Mouse (Mus musculus) kidney, postnatal 36 days (tissue): Measurements from ENCODE around the gene Pdia5.

Experiments
- DNase-seq, 2 experiments: peaks; one replicate each; pipeline ENCODE4 v3.0.0; 2021 to 2022; ENCODE audit warnings: mixed read lengths in 2 of 2

The Pdia5 gene

DNA sequence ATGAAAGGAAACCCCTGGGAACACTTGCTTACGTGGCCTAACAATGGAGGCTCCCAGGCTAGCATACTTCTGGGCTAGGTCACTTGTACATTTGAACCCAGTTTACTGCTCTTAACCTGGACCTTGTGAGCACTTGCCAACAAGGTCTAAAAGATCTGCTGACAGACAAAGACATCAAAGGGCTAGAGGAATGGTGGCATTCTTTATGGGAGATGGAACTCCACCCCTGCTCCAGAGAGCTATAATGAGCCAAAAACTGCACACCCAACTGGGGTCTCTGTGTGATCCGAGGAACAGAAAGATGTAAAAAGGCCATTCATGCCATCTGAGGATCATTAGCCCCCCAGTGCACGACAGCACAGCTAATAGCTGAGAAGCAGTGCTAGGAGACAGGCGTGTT, 6.6 kb downstream of the Pdia5 start:
- DNase-seq: no peak

DNA sequence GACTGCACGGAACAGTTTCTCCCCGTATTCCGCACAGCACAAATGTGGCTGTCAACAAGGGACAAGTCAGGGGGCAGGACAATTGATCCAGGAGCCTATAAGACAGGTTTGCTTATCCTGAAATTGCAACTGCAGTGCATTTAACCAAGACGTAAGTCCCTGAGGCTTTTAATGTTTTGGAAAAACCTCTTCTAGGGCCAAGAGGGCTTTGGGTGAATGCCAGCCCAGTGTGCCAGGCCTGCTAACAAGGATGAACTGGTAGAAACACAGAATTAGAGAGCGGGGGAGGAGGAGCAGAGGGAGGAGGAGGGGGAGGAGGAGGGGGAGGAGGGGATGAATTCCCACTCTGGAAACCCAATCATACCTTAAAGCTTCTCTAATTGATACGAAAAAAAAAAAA, 11.4 kb downstream of the Pdia5 start:
- DNase-seq: peak in 1 of 2 experiments; percentile 45

DNA sequence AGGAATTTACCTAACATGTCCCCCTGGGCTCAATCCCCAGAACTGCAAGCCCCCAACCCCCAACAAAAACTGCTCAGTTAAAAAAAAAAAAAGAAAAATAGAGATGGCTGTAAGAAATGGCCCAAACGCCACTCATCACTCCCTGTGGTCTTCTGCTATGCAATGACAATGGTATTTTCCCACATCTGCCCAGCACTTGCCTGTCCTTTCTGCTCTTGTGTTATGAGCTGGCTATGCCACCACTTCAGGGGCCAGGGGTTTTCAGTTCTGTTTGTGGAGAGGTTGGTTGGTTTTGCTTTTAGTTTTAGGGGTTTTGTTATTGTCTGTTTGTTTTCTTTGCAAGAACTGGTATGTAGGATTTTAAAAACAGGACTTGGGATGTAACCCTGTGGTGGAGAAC, 13.4 kb downstream of the Pdia5 start:
- DNase-seq: no peak

DNA sequence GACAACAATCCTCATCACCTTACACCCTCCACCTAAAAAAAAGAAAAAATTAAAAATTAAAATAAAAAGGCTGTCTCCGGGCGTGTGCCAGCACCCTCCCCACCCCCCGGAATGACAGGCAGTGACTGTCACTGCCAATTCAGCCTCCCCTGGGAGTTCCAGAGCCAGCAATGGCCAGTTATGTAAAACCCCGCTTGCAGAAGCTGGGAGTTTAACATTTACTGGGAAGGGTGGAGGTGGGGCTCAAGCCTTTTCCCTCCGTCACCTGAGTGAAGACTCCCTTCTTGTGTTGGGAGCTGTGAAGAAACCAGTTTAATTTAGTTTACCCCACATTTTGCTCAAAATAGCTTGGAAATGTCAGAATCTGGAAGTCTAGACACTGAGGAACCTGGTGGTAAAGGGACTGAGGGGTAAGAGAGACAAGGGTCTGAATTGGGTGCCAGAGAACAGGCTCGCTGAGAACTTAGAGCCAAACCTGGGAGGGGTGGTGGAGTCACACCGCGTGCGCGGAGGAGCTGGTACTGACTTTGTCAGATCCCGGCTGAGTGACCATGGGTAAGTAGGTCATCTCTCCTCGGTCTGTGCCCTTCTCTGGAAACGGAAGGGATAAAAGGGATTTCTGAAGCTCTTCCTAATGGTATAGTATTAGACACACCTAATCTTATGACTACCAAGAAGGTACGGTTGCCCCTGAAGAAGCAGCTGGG, 18.0 kb downstream of the Pdia5 start:
- peak; percentile 42 to 47 for DNase-seq

DNA sequence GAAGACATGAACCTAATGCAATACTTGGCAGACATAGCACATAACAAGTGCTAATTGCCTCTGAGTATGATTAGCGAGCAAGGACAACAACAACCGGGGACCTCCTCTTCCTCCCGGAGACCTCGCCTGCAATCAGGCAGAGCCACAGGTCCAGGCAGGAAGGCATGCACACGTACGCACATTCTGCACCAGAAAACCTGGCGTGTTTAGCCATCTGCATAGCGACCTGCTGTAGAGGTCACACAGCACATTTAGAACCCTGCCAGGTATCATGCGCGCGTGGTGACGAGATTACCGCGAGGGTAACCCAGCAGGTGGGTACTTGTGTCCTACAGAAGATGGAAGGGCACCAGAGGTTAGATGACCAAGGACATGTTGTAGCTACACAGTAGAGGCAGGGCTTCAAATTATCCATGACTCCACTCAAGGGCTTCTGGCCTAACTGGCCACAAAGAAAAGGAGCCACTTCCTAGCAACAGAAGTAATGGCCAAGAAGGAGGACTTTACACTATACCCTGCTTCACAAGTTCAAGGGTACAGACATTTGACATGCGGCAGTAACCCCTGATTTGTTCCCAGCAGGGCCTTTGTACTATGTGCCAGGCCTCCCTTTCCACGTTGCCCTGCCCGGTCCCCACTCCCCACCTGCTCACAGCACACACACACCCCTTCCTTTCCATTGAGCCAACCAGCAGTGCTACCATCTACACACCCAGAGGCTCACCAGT, 18.7 kb downstream of the Pdia5 start:
- no peak for DNase-seq

DNA sequence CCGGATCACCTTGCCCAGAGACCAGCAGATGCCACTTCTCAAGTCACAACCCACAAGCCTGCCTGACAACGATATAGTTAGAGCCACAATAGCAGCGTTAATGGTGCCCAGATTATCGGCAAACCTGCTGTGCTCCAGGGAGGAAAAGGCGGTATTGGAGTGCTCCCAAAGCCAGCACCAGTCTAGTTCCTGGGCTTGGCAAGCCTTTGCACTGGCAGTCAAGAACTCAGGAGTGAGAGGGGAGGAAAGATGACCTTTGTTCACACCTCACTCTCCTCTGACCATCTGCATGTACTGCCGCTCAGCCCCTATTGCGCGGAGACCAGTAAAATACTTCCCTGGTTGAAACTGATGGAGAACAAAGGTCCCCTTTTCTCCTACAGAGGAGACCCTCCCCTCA, 19.7 kb downstream of the Pdia5 start:
- DNase-seq: peak; percentile 43 to 55

DNA sequence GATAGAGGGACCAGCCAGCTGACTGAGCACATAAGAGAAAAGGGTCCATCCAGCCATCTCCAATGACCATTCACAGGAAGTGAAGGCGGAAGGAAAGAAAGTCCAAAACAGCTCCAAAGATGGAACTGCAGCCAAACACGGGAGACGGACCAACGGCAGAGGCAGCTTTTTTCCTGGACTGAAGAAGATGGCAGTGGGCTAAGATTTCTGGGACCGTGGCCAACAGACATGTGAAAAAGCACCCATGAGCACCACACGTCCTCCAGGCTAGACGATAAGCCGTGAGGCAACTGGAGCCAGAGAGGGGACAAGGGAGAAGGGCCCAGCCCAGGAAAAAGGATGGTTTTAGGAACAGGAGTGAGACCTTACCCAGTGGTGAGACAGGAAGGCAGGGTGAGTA, 20.6 kb downstream of the Pdia5 start:
- DNase-seq: peak in 1 of 2 experiments; percentile 45

DNA sequence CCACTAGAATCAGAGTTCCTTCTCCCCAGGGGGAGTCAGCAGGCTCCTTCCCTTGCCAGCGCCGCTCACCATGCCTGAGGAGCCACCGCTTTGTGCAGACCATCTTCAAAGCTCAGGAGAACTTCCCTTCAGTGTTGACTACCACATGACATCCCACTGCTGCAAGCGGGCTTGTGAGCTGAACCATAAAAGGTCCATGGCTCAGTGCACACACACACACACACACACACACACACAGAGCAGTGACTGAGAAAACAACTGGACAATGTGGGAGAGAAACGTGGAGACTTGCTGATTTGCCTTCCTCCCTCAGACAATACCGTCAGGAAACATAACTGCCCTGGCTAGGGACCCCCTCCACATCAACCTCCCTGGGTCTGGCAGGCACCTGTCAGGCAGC, 21.7 kb downstream of the Pdia5 start:
- peak; percentile 52 to 65 for DNase-seq

DNA sequence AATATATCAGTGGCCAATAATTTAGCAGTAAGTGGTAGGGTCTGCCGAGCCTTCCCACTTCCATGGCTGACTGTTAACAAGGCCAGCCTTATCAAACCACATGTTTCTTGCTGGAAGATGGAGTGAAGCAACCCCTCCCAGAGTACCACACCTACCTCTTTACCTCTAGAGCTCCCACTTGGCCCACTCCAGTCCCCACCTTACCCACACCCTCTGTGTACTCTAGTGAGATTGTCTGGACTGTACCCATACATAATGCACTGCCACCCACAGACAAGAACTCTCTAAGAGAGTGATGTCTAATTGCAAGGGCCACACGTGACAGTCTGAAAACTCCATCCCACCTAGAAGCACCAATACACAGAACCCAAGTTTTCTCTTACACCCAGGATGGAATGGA, 23.6 kb downstream of the Pdia5 start:
- DNase-seq: no peak

DNA sequence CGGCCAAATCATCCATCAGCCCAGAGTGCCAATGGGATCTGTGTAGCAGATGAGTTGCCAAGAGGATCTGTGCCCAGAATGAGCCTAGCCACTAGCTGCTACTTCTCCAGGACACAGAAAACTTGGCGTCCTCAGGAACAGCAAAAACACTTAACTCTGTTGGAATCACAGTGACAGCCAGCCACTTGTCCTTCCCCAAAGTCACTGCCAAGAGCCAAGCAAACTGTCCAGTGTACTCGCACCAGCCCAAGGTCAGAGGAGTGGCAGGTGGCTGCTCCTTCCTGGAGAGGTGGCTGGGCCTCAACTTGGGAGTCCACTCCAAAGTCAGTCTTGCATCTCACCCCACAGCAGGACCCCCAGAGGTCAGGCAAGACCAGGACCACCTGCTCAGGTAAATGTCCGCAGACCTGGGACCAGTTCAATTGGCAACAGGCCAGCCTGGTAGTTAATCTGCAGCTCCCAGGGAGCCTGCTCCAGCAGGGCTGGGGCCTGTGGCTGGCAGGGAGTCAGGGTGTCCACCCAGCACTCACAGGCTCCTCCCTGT, 24.8 kb downstream of the Pdia5 start:
- DNase-seq: peak; percentile 57 to 77

DNA sequence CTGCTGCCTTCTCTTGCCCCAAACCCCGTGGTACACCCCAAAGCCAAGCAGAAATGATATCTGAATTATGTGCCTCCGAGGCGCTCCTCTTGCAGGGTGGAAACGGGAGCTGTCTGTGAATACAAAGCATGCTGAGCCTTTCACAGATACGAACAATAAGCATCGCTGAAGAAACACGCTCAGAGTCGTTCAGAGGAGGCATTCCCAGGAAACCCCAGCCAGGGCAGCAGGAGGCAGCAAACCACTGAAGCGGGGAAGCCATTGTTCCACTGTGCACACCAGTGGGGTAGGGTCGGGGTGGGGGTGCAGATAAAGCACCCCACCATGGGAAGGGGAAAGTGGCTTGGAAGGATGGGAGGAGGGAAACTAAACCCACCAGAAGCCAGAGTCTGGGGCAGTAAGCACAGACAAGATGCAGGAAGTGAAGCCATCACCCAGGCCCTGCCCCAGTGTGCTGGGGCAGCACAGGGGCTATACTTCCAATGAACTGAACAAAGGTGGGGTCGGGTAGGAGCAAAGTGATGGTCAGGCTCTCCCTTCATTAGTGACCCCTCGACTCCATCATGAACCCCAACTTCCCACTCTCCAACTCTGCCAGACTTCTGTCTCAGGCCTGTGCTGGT, 25.9 kb downstream of the Pdia5 start:
- no peak for DNase-seq

DNA sequence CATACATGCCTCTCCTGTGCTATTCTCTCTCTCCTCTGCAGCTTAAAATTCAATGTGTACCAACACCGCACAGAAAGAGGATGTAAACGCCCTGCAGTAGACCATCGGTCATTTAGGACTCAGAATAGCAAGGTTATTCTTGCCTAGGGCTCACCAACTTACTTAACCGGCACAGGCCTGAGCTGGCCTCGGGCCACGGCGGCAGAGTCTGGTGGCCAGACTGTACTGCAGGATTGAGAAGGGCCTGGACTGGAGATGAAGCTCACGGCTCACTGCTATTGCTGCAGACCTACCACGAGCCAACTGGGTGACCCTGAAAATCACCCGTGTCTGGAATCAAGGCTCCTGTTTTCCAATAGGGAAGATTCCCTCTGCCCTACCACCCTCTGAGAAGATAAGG, 27.0 kb downstream of the Pdia5 start:
- no peak for DNase-seq

DNA sequence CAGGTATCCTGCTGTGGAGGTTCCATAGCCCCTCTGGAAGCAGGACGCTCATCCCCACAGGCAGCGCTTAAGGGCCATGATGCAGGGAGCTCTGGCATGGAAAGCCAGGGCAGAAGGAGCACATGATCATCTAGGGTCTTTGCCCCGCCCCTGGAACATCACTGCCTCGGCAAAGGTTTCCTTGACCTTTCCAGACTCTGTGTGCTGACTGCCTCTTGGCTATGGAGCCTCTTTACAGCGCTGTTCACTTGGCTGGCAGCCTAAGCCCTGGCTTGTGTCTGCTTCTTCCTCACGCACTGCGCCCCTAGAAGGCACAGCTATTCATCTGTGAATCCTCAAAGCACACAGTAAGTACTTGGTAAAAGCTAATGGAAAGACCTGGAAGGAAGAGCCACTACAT, 27.7 kb downstream of the Pdia5 start:
- DNase-seq: no peak

DNA sequence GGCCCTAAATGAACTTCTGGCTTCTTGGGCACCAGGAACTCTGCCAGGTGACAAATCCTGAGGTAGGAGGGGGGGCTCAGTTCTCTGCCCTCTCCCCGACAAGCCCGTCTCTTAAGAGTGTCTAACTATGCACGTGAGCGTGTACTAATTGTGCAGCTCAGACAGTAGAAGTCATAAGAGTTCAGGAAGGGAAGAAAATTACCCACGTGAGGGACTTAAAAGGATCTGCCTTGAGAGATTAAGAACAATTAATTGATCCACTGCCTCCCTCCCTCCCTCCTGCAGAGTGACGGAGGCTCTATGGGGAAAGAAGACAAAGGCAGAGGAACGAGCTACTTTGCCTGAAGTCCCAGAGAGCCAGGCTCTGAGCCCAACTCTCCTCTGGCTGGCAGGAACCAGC, 31.1 kb downstream of the Pdia5 start:
- no peak for DNase-seq

DNA sequence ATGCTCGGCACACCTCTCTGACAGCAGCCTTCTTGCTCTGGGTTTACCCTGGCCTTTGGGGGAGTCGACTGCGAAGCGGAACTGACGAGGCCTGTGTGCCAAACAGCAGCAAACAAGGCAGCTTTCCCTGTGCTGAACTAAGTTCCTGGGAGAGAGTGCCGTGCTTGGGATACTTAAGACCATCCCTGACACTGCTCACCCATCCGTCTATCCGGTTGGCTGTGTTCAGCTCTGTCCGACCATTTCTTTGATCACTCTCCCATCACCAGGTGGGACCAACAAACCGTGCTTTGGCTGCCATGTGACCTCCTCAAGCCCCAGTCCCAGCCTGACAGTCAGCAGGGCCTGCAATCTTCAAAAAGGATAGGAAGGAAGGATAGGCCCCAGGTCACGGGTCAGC, 32.4 kb downstream of the Pdia5 start:
- DNase-seq: no peak

DNA sequence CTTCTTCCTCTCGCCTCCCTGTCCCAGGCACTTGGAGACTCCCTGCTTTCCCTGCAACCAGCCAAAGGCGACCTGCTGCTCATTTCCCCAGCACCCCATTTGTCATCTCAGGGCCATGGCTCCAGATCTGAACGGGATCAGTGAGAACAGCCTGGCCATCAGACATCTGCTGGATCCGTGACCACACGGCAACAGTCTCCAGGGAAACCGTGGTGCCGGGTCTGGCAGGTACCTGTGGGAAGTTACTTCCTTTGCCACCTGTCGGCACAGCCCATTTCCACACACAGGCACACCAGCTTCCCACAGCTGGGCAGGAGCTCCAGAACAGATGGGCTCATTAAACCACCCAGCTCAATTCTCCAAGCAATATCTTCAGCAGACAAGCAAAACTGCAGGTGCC, 33.2 kb downstream of the Pdia5 start:
- DNase-seq: no peak

DNA sequence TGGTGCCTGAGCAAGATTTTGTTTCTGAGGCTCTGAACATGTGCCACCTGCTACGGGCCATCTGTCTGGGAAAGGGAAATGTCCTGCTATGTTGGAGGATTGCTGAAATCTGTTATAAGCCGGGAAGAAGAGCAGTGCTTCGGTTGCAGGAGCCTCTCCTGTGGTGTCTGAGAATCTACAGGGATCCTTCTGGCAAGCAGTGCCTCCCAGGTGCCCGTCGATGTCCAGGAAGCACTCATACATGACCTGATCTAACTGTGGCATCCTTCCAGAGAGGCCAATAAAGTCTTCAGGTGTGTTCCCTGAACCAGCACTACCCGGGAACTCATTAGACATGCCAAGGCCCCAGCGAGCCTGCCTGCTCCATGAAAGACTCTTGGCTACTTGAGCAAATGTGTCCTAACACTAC, 33.7 kb downstream of the Pdia5 start:
- DNase-seq: peak; percentile 31 to 38

DNA sequence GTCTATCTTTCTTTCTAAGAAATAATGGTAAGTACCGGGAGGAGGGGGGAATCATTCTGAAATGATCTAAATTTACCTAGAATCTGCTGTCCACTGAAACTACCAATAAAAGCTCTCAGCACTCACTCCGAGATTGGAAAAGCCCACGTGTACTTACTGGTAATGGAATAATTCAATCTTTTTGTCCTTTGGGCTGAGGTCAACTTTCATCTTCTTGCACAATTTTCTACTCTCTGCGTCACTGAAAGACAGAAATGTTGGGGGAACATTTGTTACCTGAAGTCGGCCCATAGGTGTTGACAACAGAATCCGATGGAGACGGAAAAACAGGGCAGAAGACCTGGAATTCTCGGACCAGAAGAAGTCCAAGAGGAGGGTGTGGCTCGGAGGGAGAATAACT, 34.4 kb downstream of the Pdia5 start:
- DNase-seq: no peak

DNA sequence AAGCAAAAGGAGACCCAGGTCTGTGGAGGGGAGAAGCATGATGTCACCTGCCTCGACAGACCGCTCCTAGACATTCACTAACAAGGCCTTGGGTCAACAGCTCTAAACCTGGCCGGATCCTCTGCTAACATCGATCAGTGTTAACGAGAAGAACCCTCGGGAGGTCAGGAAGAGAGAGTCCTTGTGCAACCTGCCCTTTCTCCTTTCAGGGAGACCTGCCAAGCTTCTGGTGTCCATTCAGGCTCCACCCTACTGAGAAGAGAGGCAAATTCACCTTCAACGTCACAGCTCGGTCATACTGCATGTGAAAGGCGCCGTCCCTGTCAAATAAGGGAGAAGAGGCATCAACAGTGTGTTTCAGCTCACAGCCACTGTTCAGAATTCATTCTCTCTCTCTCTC, 34.9 kb downstream of the Pdia5 start:
- DNase-seq: peak; percentile 39 to 40

DNA sequence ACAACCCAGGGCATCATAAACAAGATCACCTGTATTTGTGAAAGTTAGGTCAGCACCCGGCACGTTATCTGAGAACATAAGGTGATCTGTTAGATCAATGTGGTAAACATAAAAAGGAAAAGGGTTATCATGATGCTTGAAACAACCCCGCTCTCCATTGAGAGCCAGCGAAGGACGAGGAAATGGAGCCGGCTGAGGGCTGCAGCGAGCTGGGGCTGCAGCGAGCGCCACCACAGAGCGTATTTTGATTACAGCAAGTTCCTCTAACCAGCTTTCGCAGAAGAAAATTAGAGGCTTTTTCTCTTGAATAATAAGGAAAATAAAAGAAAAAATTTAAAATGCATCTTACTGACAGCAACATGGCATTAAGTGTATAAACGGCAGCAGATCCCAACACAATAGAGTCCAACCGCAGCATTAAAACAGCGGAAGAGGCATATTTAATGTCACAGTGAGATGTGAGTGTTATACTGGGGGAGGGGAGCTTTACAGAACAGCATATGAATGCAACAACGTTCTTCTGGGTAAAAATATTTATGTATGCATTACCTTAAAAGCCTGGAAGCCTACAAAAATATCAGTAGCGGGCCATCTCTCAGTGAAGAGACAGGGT, 40.5 kb downstream of the Pdia5 start:
- no peak for DNase-seq

DNA sequence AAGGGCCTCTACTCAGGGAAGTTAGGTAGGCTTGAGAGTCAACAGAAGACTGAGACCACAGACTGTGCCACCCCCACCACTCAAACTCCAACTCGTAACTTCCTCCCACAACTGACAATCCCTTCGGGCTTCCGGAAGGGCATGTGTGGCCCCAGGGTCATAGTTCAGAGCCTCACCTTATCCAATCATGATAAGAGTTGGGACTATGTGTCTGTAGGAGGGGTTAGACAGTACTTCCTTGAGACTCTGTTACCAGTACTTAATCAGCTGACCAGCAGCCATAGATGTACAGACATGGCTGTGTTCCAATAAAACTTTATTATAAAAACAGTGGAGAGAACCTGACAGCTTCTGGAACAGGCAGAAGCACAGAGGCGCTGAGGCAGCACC, 48.7 kb downstream of the Pdia5 start:
- no peak for DNase-seq

DNA sequence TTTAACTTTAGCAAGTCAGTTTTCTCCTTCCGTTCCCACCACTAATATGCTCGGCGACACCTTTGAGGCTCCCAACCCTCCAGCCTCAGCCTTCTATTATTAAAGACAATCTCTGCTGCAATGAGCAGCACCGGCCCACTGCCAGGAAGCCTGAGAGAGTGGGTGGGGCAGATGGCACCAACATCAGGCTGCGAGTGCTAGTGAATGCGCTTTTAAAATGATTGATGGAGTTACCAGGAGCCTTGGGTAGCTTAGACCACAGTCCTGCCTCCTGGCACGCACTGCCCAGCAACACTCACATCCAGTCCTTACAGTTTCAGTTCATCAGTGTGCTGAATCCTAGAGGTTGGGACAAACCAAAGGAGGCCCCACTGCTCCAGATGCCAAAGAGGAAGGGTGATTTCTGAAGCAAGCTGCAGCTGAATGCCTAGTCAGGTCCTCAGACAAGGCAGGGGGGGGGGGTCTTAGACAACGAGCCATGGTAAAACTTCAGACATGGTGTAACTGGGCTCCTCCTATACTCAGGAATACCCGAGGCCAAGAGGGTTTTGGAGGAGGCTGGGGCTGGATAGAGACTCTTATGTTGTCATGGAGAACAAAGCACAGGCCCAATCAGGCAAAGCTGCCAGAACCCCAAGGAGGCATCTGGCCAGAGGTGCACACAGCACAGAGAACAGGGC, 49.2 kb downstream of the Pdia5 start:
- no peak for DNase-seq

DNA sequence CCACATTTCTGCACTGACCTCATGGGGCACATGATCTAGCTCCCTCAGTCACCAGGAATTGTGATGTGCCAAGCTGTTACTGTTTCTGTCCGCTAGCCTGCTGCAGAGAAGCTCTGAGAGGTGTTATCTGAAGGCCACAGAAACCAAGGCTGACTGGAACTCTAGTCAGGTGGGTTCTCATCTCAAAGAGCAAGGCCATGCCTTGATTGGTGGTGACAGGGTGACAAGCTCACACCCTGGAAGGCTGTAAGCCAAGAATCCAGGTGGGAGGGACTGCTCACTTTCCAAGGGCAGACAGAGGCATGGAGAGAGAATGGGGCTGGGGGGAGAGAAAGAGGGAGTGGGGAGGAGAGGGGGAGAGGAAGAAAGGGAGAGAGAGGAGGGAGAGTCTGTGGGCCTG, 51.6 kb downstream of the Pdia5 start:
- DNase-seq: no peak
